Mouse (Mus musculus) T-helper 17 cell (primary cell): ENCODE data around the gene Gm7714.
"Not testable (repeated sequence)": the region's sequence is repeated elsewhere in the genome, so short reads cannot be mapped to it uniquely, and the experiment has no call there.

Experiments used
- in situ Hi-C, 2 experiments: fragments of 300-600 bp; cut with MboI, MseI; formaldehyde crosslinking; loops; 1 replicate in 1 of 2; 2 replicates in 1 of 2; pipeline ENCODE4 v1.15.1; 2025; ENCODE audit warnings: high pct_unique_total_duplicates in 2 of 2

Gm7714 gene

GRCm38 (mm10) chr5:88268619-88269018 is at the start of gene Gm7714:
TSS of gene Gm7714 (plus strand) at chr5:88268919.
- in situ Hi-C loops: no loop called here

- in situ Hi-C loops: no loop called here
Measured at GRCm38 (mm10) chr5:88256475-88256874, 12.2 kb upstream of the Gm7714 start.

- in situ Hi-C loops: not testable (repeated sequence)
Measured at GRCm38 (mm10) chr5:88311307-88311706, 42.6 kb downstream of the Gm7714 start.

- in situ Hi-C loops: no loop called here
Measured at GRCm38 (mm10) chr5:88317012-88317411, 48.3 kb downstream of the Gm7714 start, which contains the start of gene Prol1. TSS of gene Prol1 (plus strand) at chr5:88317312.
